Mouse (Mus musculus) MEL-GATA-1-ER (cell line): ENCODE results near the gene Ero1lb.
"Not testable (repeated sequence)": the region's sequence is repeated elsewhere in the genome, so short reads cannot be mapped to it uniquely, and the experiment has no call there.

Source experiments
- DNase-seq: peaks from one replicate; pipeline ENCODE4 v3.0.0-alpha.2; 2012; ENCODE audit warnings: low read depth; ENCODE audit errors: extremely low read depth

Ero1lb gene

DNA sequence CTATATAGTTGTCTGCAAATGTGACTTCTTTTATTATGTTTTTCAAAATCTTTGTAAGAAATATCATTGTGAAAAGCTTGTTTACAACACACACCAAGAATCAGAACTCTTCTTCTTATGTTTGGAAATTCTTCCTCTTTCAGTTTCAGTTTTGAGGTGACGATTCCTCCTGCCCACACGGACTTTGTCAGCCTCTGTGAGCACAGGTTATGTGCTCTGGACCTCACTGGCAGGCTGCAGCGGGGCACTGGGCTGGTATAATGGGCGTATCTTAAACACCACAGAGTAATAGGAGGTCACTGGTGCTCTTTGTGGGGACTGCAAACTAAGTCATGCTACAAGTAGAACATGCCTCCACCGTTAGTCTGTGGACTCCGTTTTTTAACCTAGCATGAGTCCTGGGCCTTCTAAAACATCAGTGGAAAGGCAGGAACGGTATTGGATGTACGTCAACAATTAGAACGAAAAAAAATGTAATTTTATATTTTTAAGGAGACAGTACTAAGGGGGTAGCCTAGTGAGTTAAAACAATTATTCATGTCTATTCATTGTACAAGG is 9.4 kb downstream of the Ero1lb start:
- peak; percentile 10 for DNase-seq

DNA sequence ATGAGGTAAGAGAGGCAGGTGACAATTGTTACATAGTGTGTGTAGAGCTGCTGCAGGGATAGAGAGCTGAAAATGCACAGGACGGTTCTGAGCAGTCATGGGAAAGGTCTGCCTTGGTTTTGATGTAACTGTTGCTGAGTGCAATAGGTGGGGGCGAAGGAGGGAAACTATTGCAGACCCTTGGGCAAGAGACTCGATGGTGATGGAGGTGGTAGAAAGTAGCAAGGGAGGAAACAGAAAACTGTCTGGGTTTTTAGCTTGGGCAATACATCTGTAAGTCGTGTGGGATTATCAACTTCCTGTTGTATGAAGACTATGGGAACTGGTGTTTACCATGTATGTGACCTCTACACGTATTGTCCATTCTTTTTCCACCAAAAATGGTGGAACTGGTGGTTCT is 12.5 kb downstream of the Ero1lb start:
- no peak for DNase-seq

DNA sequence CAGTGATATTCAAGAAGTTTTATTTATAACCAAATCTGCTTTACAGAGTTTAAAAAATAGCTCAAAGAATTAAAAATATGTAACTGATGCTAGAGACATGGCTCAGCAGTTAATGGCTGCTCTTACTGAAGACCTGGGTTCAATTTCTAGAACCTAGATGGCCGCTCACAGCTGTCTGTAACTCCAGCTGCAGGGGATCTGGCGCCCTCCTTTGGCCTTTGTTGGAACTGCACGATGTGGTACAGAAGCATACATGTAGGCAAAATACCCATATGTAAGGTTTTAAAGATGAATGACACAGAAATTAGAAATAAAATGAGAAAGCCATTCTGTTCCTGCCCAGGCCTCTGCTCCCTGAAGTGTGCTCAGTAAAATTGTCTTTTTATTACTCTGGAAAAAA is 23.3 kb downstream of the Ero1lb start:
- peak; percentile 39 for DNase-seq

DNA sequence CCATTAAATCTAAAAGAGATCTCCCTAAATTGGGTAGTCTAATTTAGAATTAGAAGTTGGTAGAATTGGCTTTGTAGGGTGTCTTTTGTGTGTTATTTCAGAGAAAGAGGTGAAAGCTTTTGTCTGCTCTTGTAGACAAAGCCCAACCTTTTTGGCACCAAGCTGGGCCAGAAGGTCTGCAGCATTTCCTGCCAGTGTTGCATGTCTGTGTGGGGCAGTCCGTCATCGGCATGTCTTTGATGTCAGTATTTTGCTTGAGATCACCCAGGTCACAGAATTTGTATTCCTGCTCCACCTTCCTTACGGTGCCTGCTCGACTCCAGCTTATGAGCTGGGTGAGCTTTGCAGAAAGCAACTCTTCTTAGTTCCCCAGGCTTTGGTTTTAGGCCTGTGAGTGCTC is 31.4 kb downstream of the Ero1lb start:
- DNase-seq = not testable (repeated sequence)

DNA sequence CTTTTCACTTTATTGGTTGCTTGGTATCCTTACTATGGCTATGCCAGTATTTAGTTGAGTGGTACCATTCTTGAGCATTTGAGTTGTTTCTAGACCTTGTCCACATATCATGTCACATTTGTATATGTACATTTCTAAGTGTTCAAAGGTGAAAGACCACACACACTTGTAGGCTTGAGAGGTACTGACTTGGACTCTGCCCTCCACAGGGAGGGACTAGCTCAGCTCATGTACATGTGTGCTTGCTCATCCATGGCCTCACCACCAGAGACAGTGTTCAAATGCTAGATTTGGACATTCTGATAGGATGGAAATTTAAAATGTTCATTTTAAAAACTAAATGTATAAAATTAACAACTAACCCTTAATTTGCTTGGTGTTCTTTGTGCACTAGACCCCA is 44.5 kb downstream of the Ero1lb start:
- not testable (repeated sequence) for DNase-seq

DNA sequence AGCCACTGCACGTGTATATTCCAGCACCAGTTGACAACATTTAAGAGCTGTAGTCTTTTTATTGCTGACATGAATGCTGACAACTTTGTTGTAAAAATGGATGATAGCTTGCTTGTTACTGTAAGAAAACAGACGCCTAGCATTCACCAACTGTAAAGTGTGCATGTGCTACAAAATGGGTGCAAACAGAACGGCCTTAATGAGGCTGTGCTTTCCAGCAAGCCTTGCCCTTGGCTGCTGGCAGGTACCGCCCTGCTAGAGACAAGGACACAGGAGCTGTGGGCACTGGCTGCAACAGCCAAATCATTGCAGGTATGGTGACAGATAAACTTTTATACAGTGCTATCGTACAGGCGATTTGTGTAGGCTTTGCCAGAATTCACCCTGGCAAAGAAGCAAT is 48.4 kb downstream of the Ero1lb start:
- not testable (repeated sequence) for DNase-seq

DNA sequence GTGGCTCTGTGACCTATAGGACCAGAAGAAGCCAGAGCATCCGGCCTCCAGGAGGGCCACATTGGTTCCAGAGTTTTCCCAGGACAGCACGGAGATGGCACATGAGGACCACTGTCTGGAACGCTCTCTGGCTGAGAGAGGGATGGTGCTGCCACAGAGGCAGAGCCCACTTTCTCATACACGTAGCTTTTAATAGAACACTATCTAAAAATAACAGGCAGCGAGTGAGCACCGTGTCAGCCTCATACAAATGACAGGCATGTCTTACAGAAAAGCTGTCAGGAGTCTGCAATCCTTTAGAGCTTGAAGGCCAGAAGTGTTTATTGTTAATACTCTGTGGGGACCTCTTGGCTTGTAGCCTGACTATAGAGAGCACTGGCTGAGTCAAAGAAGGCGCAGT is 48.9 kb downstream of the Ero1lb start:
- DNase-seq = not testable (repeated sequence)

DNA sequence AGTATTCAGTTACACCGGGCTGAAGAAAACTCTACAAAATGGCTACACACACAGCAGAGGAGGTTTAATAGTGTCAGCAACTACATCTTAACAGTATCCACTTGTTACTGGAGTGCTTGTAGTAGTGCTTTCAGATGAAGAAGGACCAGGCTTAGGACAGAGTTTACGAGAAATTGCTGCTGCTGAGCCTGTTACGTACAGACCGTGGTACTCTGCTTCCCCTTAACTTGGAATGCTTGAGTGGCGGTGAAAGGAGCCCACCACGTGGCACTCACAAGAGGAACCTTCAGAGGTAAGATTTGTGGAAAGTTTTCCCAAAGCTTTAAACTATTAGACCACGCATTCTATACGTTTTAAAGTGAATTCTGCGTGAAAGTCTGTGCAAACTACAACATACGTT is 49.3 kb downstream of the Ero1lb start:
- DNase-seq = not testable (repeated sequence)

DNA sequence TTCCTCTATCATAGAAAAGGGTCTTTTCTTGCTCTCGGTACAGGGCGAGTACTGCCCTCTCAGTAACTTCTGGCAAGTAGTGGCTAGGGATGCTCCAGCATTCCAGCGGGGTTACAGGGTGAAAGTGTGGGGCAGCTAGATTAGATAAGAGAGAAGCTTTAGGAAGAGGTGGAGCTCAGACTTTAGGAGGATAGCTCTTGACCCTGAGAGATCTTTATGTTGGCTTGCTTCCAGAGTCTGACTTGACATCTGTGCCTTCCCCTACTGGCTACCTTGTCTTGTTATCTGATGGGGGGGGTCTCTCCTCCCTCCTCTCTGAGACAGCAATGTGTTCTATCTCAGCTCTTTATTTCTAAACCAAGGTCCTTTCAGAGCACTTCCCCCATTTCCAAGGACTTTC is 50.8 kb downstream of the Ero1lb start:
- peak; percentile 38 for DNase-seq

DNA sequence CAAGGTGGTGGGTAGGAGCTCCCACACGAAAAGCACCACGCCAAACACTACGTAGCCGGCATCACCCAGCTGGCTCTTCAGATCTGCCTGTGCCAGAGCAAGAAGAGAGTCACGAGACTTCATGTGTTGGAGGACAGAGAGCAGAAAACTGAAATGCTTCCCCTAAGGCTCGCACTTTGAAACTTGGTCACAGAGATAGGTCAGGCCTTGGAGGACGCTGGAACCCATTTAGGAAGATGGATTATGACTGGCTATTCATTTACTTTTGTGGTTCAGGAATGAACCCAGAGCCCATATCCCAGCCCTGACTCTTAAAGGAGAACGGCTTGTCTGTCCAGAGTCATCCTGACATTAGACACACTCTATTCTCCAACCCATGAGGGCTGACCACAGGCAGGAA is 54.1 kb downstream of the Ero1lb start:
- not testable (repeated sequence) for DNase-seq

DNA sequence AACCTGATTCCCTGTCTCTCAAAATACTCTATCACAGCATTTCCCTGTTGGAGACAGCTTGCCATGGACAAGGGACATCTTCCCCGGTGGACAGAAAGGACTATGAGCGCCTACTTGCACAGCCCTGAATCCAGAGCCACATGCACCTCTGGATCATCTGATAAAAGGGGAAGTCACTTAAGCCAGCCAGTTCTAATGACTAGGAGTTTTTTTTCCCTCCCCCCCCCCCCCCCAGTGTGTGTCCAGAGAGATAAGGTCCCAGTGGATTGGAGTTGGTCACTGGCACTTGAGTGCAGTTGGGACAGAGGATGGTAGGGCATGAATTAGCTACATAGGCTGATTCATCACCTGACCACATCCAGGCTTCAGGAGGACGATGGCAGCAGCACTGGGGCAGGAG is 60.4 kb downstream of the Ero1lb start:
- DNase-seq = peak; percentile 35

DNA sequence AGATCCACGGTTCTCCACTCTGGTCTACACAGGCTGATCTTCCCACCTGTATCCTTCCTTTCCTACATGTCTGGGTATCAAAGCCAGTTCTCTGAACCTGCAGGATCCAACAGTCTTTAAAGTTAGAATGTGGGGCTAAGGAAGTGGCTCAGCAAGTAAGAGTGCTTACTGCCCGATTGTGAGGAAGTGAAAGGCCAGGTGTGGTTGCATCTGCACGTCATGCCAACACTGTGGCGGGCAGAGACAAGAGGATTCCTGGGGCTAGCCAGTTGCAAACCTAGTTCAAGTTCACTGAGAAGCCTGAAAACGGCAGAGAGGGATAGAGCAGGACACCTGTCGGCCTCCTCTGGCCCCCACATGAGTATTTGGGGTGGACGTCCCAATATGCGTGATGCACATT is 62.1 kb downstream of the Ero1lb start:
- not testable (repeated sequence) for DNase-seq

DNA sequence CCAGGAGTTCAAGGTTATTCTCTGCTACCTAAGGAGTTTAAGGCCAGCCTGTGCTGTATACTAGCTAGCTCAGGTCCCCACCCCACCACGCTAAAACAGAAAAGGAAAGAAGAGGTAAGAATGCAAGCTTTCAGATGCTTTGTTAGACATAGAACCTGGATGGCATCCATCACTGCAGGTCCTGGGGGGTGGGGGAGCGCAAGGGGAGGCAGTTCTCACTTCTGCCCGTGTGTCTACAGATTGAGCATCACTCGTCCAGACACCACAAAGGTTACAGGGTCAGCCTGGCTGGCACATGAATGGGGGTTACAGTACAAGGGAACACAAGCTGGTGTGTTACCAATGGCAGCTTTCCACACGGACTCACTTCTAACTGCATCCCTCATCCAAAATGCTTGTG is 62.5 kb downstream of the Ero1lb start:
- not testable (repeated sequence) for DNase-seq

DNA sequence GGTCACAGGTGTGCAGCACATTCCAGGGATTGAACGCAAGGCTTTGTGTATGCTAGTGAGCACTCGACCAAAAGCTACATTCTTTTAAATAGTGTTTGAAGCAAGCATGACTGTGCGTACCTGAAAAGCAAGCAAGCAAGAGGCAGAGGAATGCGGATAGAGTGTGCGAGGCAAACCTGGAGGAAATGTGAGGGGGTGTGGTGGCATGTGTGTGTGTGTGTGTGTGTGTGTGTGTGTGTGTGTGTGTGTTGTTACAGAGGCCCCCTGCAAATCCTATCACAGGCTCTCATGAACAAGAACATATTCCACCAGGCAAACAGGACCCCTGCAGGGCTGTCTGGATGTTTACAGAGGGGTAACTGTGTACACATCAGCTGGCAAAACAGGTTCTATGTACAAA is 64.6 kb downstream of the Ero1lb start:
- not testable (repeated sequence) for DNase-seq

DNA sequence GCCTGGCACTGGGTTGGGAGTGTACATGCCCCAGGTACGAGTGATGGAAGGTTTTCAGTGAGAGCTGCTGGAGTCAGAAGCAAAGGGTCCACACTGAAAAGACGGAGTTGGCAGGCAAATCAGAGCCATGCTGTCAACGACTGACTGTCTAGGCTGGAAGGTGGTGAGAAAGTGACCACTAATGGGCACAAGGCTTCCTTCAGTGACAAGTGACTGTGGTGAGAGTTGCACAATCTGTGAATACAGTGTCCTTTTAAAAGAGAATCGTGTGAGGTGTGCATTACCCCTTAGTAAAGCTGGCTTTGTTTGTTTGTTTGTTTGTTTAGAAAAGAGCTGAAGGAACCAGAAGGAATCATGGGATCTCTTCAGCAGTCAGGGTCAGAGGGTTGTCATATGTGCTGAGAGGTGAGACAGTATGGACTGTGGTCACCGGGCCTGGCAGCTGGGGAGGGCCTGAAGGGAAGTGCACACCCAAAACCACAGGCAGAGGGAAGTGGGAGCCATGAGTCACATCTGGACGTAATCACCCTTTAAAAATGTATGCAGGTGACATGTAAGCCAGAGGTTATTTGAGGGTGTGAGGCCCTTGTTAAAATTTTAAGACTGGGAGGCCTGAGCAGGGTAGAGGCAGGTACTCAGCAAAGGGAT is 69.4 kb downstream of the Ero1lb start:
- not testable (repeated sequence) for DNase-seq

DNA sequence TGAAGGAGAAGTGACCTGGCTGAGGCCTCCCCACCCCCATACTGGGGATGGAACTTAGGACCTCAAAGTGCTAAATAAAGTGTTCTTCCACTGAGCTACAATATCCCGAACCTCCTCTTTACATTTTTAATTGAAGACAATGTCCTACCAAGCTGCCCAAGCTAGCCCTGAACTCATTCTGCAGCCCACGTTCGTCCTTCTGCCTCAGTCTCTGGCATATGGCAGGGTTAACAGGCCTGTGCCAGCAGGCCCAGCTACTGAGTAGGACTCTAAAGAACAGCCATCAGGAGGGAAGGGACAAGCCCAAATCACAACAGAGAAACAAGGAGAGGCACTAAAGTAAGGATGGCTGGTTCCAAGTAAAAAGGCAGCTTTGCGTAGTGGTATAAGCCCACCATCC is 77.1 kb downstream of the Ero1lb start:
- not testable (repeated sequence) for DNase-seq

DNA sequence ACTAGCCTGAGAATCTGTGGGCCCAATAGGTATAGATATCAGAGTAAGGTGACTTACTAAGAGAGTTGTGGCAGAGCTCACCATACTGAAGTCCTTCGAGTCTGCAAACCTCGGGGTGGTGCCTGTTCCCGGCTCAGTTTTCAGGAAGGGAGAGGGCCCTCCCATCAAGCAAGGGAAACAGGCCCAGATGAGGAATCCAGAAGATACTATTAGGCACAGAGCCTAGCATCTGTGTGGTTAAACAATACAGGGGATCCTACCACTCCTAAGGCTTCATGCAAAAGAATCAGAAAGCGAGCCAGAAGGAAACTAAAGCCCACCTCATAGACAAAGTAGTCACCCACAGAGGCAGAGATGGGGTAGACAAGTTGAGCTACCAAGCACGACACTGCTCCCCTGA is 81.0 kb downstream of the Ero1lb start:
- not testable (repeated sequence) for DNase-seq

DNA sequence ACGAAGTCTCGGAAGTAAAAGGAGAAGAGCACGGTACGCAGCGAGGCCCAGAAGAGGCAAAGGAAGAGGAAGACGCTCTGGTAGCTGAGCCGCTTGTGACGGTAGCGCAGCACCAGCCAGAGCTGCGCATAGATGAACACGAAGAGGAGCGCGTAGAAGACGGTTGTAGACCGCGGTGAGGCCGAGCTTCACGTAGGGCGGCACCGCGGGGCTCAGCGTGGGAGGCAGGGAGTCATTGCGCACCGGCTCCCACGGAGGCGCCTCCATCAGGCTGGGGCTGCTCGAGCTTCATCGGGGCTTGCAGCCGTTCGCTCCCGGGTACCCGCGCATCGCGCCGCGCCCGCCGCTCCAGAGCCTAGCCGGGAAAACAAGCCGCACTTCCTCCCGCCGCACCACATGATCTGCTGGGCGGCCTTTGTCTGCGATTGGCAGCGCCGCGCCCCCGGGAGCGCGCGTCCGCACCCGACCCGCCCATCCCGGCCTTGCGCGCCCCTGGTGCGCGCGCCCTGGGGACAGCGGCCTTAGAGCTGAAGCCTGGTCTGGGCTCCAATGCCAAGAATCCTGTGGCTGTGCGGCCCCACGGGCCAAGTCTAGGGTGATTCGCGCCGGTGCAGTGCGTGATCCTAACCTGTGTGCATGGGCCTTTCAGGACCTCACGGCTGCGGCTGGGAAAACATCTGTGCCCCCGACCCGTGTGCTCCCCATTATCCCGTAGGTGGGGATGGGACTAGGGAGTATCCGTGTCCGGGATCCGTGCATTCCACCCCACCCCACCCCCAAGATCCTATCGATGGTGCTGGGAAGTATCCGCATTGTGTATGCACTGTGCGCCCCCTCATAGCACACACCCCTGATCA is 84.6 kb downstream of the Ero1lb start:
- DNase-seq = peak; percentile 6

DNA sequence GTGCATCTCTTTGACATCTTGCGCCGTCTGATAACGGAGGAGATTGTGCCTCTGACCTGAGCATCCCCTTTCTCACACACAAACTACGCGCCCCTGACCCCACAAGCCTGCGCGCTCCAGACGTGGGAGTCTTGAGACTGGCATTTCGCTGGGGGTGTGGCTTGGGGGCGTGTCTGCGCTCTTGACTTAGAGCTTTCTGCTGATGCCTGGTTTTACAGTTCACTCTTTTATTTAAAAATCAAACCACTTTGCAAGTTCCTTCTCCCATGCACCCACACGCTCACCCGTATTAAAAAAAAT is 85.2 kb downstream of the Ero1lb start:
- DNase-seq = peak; percentile 22
